Mouse (Mus musculus) adrenal gland, postnatal 10 days (tissue): ENCODE results near the gene Wdr17. TPM values are rescaled to one million over a fixed set of nuclear protein-coding genes. Genes with fewer than 3 reads are reported as not detected.

ENCODE experiments used
- DNase-seq: peaks from one replicate; pipeline ENCODE4 v3.0.0; 2021; ENCODE audit warnings: mixed read lengths
- long read RNA-seq, 2 experiments: library from polyadenylated mRNA; stranded (forward); transcript quantifications; one replicate each; pipeline ENCODE4 v2.0.0; 2021
- total RNA-seq, 2 experiments: library from RNA; stranded (reverse); gene quantifications; 2 replicates each; pipeline ENCODE4 v1.2.3; 2021

Wdr17 gene
- total RNA-seq: under 1 TPM; 0.54 to 0.64 TPM
- long read RNA-seq, experiment 1, partial matches to known transcripts: 0 of 1 reads
- long read RNA-seq, experiment 1, other reads (novel, unspliced or antisense): 1 of 1 reads
- long read RNA-seq, experiment 2: 0 reads

DNA sequence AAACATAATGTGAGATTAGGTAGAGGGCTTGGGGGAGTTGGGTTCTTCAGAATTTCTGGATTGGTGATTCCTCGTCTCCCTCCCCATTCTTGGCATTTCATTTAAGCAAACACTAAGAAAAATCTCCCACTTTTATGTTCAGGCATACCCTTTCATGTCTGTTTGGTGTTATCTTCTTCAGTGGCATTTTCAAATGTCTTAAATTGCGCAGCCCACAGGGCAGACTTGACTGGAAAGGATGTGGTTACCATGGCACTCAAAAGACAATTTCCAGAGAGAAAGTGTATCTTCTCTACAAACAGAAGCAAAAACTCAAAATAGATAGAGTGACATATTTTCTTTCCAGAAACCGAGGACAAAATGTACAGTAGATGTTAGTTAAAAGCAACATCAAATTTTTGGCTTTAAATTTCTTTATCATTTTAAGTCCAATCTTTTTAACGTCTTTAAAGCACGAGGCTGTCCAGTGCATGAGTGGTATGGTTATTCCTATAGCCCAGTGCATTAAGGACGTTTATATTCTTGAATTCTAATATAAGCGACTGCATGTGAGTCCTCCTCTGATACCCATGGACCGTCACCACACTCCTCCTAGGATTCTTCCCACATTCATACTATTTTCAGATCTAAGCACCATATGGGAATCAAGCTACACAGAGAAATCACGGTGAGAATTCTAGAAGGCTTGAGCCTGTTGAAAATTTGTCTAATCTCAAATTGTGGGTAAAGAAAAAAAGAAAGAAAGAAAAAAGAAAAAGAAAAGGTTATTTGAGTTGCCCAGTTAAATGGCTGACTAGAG, at the start of gene Wdr17:
Gene Wdr17, minus strand, starts transcription at position 198 of the 799 bp plus-strand sequence.
- DNase-seq: no peak

DNA sequence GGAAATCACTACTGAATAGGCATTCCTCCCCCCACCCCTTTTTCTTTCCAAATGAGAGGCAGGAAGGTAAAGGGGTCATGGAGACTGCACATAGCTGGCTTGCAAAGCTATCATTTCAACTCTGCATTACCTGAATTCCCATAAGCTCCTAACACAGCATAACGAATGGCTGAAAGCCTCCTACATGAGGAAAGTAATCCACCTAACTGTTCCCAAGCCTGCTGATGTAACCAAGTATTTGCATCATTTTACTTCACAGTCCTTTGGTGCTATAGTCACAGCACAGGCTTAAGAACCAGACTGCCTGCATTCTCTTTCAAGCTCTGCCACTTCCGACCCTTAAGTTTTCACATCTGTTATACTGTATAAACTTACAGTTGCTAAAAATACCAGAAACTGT, 45.3 kb upstream of the Wdr17 start:
- no peak for DNase-seq

DNA sequence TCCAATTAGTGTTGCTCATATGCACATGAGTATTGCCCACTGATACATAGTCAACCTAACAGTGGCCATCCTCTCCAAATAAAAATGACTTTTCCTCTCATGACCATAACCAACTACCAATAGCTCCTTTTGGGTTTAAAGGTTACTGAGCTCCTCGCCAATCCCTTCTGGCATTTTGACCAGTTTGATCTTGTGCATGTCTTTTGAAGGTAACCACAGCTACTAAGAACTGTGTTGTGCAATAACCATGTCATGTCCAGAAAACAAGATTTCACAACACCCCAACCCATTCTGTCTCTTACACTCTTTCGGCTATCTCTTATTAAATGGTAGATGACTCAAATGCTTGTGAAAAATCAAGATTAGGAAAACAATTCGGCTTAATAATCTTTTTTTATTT, 38.0 kb upstream of the Wdr17 start:
- peak; percentile 12 for DNase-seq

DNA sequence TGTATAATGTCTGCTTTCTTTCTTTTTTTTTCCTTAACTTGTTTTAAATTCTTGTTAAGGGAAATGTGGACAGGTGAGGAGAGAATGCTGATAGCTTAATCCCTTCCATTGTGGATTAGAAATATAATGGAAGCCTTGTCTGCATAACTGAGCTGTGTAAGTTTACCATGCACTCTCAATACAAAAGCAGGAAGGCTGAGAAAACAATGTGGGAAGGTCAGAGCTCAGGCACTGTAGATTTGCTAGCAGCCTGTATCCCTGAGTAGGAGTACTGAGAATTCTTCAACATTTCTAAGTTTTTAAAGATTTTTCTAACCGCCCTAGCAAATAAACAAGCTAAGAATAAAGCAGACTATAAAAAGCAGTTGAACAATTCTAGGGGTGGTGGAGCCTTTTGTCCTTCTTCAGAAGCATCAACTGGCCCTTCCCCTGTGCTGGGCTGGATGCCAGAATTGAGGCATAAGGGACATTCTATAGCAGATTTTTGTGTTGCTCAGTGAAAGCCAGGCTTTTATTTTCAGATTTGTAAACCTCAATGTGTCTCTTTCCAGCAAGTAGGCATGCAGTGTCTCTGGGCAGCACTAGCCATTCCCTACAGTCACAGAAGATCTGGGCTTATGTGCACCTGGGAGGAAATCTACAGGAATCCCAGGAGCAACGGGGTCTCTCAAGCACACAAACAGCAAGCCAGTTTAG, 35.3 kb upstream of the Wdr17 start:
- no peak for DNase-seq

DNA sequence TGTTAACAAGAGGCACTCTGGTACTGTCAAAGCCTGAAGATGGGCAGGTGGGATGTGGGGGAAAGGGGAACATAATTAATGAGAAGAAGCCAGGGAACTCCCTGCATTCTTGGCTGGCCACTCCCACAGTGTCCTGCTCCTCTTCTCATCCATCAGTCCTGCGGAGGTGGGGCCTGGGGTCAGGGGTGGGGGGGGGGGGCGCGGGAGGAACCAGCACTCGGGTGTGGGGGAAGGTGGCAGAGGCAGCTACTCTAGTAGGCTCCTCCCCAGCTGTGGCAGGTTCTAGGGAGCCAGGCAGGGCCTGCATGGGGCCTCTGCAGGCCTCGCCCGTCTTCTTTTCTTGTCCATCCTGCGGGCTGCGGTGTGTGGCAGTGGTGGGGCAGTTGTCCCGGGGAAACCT, 30.7 kb upstream of the Wdr17 start:
- DNase-seq: no peak

DNA sequence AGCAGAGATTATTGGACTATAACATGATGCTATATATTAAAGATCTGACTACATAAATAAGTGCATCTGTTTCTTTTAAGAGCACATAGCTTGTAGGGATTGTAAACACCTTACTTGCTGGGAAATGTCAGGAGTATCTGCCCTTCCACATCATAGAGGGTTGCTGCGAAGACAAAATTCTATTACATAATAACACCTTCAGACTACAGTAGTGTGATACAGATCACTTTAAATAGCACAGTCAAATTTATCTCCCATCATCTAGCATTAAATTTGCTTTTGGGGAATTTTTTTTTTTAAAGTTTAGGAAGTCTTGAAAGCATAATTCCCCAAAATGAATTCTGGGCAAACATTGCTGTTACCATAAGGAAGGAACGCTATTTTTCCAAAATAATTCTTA, 25.9 kb upstream of the Wdr17 start:
- no peak for DNase-seq

DNA sequence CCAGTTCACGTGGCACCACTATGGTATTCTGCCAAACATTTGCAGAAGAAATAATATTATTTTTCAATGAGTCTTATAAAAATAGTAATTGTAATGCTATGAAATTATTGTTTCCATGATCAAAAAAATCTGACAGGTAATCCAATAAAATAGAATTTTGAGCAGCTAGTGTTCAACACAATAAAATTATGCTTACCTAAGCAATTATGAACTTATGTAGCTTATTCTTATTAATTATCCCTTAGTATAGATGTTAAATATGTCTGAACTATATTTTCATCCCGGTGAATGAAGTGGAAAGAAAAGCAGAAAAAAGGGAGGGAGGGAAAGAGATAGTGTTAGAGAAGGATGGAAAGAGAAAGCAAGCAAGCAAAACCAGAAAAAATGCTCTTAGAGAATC, 12.5 kb upstream of the Wdr17 start:
- no peak for DNase-seq

DNA sequence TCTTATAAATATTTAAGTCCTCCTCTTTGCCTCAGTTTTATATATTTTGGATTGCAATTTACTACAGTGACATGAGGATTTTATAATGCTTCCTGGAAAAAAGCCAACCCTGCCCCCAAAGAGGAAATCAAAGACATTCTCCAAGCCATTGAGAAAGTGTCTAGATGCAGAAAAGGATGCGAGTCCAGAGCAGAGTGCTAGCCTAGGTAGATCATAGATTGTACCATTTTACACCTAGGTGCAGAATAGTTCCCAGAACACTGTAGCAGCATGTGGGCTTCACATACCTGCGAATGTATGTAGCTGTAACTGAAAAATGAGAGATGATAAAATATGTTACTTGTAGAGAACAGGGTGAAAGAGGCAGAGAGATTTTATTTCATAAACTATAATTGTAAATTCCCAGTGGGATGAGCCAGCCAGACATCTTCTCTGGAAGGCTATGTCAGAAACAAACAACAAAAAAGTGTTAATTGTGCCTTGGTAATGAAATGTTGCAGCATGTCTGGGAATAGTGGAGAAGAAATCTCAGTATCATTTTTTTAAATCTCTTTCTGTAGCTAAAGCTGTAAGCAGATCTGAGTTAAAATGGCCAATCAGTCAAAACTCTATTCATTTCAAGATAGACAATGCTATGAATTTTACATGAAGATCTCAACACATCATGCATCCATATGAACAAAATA, 7.8 kb upstream of the Wdr17 start:
- no peak for DNase-seq

DNA sequence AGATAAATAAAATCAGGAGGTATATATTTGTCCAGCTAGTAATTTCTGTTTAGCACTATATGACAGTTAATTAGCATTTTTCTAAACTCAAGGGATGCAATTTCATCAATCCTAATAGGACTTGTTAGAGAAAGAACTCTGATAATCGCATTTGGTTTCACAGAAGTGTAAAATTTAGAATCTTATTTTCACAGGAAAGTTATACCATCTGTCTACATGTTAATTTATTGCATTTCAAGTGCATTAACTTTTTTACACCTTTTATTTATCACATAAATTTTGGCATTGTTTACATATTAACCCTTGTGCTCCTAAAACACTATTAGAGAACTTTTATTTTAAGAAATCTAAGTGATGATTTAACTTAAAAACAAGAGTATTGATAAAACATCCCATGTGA, 7.2 kb upstream of the Wdr17 start:
- no peak for DNase-seq

DNA sequence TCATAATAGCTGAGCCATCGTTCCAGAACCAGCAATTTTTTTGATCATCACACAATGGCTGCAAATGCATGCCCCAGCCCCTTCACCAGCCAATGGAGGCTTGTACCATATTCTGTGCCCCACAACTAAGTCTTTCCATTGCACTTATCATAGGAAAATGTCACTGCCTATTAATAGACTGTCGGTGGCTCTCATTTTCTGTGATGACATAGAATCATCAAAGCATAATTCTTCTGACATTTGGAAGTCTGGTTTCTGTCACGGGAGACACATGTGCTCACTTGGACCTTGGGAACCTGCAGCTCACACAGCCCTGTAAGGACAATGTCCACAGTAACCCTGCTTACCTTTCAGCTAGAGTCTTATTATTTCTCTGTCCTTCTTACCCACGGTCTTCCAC, 424 bp downstream of the Wdr17 start:
- DNase-seq: no peak

DNA sequence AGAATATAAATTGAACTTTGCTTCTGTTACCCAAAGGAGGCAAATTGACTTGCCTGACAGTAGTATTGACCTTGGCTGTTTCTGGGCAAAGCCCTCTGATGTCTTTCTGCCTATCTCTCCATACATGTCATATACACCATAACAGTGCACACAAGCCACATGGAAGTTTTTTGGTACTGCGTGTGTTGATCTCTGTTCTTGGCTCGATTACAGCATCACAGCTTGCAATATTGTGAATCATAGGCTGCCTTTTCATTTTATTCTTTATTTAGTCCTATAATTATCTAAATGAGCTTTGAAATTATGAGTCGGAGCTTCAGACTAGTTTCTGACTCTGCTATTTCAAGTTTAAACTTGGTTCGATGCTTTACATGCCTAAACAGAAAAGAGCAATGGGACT, 10.5 kb downstream of the Wdr17 start:
- no peak for DNase-seq

DNA sequence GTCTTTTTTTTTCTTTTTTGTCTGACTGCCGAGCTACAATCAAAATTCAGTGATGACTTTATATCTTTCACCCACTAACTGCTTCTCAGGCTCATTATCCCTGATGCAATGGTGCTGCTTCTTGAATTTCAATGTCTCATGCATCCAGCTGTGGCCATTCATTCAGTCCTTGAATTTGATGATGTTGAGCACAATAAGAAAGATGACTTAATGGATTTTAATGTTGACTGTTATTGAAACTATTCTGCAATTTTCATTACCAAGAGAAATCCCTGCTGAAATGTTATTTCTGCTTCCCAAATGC, 22.3 kb downstream of the Wdr17 start:
- DNase-seq: no peak

DNA sequence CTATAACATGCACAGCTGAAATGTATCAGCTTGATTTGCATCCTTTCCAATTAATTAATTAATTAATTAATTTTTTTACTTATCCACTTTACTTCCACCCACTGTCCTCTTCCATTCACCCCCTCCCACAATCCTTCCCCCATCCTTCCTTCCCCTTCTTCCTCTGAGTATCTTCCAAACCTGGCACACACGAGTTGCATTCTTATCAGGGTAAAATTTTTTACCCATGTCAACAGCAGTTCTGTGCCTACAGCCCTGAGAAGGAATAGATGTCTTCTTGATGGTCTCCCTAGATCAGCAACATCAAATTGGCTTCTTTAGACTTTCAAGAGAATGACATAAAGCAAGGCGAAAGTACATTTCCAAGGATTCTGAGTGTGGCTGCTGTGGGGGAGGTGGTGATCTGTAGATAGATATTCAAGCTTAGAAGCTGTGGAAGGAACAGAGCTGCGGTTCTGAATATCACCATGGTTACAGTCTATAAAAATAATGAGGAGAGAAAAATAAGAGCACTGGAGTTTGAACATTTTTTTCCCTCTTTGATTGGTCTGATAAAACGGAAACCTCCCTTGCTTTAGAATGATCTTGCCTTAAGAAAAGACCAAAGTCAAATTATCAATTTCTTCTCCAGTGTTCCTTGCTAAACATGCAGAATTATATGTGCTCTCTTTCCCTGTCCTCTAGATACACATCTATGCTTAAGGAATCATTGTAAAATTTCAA, 22.8 kb downstream of the Wdr17 start:
- no peak for DNase-seq

DNA sequence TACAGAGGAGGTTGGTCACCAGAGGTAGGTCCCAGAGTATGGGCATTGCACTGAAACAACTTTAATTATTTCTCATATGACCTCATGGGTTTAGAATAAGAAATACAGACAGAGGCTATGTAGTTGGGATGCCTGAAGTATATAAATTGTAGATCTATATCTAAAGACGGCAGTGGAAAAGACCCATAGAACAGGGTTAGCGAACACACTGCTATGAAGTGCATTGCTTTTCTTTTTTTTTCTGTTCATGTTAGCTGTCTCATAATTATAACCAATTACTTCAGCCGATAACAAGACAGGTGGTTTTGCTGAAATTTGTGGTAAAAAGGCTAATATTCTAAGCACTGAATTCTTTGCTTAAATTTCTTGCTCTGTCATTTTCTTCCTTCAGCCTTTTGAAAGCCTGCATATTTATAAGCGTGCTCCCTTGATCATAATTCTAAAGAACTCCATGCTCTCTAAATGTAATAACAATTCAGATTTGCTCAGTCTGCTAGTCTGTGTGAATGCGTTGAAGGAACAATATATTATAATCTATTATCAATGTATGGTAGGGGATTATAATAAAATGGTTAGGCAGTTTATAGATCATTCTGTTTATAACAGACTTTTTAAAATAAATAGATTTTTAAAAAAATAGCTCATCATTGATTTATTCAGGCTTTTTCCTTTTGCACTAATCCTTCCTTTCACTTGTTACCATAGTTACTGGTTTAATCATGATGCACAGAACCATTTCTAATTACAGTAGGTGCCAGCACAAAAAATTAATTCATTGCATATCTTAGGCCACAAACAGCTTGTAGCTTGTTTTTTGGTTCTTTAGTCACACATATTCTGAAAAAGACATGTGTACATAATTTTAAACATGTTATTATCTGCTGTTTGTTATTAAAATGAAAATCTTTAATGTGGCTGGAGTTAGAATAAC, 50.7 kb downstream of the Wdr17 start:
- DNase-seq: no peak

DNA sequence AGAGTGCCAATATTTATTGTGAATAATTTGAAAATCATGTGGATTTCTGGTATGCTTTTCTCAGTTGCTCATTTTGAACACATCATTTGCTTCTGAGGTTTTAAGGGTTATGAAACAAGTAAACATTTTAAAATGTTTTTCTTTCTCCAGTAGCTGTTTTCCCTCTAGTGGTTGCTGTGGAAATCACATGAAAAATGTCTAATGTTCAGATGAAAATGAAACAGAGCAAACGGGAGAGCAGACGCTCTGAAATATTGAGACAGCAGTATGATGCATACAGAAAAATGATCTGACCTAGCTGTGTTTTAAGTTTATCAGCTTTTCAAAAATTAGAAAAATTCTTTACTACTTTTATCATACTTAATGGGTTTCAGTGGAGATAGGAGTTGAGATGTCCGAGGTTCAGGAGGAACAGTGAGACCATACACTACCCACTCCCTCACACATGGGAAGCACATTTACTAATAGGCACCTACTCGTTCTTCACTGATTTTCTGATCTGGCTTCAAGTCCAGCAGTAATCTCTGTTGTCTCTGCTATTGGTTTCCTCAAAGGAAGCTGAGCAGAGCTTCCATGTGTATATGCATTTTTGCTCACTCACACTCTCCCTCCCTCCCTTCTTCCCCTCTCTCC, 57.1 kb downstream of the Wdr17 start:
- no peak for DNase-seq

DNA sequence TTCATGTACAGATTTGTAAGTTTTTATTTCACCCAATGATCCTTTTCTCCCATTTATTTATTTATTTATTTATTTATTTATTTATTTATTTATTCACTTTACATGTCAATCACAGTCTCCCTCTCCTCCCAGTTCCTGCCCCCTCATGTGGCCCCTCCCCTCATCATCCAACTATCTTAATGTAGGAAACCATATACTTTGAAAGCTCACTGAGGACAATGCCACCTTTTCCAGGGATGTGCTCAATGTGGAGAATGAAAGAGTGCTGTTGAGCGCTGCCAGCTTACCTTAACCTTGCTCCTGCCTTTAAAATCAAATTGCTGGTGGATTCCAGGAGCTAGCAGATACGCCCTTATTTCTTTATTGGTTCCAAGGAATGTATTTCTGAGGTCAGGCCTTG, 59.0 kb downstream of the Wdr17 start:
- DNase-seq: no peak

DNA sequence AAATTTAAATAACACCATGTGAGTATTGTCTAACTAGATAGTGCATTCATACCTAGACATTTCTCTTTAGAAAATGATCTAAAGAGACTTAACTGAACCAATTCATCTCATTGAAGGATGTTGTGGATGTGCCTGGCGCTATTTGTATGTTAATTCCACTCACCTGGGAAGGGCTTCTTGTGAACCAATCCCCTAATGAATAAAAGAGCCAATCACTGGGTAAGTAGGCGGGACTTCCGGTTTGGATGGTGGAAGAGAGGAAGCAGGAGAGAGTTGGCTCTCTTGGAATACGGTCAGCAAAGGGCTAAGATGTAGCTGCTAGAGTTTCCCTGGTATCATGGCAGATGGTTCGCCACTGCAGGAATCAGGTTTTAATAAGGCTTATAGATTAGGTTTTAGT, 64.0 kb downstream of the Wdr17 start:
- DNase-seq: no peak

DNA sequence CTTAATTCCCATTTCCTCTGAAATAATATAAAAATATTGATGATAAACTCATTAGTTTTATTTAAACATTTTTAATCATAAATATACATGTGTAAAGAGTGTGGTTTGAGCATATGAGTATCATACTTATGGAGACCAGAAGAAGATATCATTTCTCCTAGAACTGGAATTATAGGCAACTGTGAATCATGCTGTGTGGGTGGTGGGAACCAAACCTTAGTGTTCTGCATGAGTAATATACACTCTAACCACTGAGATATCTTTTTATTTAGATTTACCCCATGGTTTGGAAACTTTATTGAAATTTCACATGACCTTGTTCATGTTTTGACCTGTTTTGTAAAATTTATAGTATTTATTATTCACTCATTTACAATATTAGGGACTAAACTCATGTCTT, 68.3 kb downstream of the Wdr17 start:
- DNase-seq: no peak

DNA sequence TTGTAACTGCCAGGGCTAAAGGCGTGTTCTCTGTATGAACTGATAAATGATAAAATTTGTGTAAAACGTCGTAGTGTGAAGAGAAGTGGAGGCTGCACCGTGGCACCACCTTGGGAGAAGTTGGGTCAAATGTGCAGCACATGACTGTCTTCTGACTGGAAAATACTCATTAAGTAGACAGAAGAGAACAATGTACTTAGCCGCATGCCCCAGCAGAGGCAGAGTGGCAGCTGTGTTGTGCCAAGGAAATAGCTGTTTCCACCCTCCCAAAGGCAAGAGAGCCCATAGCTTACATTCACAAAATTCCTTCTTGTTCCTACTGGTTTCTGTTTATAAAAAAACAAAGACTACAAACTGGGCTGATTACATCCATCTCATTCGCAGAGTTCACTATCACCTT, 78.8 kb downstream of the Wdr17 start:
- no peak for DNase-seq

DNA sequence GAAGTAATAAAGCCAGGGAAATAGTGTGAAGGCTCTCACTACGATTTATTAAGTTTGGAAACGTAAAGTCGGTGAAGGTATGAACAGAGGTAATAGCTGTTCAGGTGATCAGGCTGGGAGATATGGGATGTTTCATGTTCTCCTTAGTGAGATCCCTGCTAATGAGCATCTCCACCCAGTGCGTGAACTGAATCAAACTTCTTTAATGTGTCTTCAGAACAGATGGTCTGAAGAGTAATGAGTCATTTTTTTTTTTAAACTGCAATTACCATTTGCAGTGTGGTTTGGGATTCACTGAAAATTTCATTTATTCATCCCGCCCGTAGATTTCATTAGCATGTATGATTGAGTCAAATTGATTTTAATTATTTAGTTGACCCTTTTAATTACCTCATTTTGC, 80.8 kb downstream of the Wdr17 start:
- no peak for DNase-seq

DNA sequence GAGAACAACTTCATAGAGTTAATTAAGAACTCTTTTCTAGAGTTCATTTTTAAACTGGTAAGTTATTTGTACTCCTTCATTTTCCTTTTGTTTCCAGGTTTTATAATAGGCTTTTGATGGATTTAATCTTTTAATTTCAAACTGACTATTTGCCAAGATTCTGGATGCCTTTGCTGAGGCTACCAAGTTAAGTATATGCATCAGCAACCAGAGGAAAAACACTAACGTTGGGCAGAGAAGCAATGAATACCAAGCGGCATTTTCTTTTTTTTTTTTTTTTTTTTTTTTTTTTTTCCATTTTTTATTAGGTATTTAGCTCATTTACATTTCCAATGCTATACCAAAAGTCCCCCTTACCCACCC, 94.3 kb downstream of the Wdr17 start:
- DNase-seq: no peak
